In genomic region chr1:164704397-164705091, GRCm38 (mm10) we compare ENCODE assay signal across 9 mouse cellular contexts.
A peak's percentile ranks its signal among the peaks of the same experiment; 100 is the strongest.
DNase-seq lines count a peak whose midpoint lies in the region; ATAC-seq lines count a peak whose summit lies in the region.
"Had no signal": no experiment of that assay in that cellular context is flagged by ENCODE, and none has a peak within 500 bp of the region (broad histone marks: within the 10 kb centered on the region; RNA-seq: fewer than 3 reads in every experiment).

No protein-coding gene starts in this region.

- H3K9me3 ChIP-seq in hindbrain, embryonic 12.5 days (replicated peaks) = no peaks in the 10 kb centered on the region
- 0 out of 2 replicates have a peak, but pooled peaks cover 2% of the 10 kb centered on the region for H3K9me3 ChIP-seq in lung, embryonic 16.5 days (ENCODE audit: control insufficient read depth, low read length)
- H3K9me3 ChIP-seq: lung, embryonic 15.5 days had no signal

- H3K27me3 ChIP-seq in hindbrain, embryonic 12.5 days = no peaks in the 10 kb centered on the region
- no peaks in the 10 kb centered on the region for H3K27me3 ChIP-seq in lung, embryonic 16.5 days (ENCODE audit: control insufficient read depth, insufficient read depth, low read depth, low read length)
- H3K27me3 ChIP-seq: lung, embryonic 15.5 days had no signal

- H3K36me3 ChIP-seq in hindbrain, embryonic 12.5 days = no peaks in the 10 kb centered on the region
- no peaks in the 10 kb centered on the region for H3K36me3 ChIP-seq in lung, embryonic 16.5 days (ENCODE audit: control insufficient read depth, insufficient read depth, low read length)
- H3K36me3 ChIP-seq: lung, embryonic 15.5 days had no signal

- no peak overlapping the region for H3K9ac ChIP-seq in hindbrain, embryonic 12.5 days
- H3K9ac ChIP-seq in lung, embryonic 16.5 days (ENCODE audit: low read length) = no peak overlapping the region
- H3K9ac ChIP-seq: lung, embryonic 15.5 days had no signal

- peak; percentile 37 for DNase-seq in kidney, adult 18-20 months
- DNase-seq in kidney, postnatal 36 days = no peak
- DNase-seq in retina, postnatal 1 day = peak; percentile 8
- no peak for DNase-seq in B cell, adult 2 months

- ATAC-seq in hindbrain, embryonic 12.5 days (ENCODE audit: low FRiP score) = peak; percentile 94
- ATAC-seq in lung, embryonic 16.5 days (ENCODE audit: low read depth) = peak; percentile 38; the same call in 1 of the 2 replicates
- no peak for ATAC-seq in erythroblast, adult 5-6 weeks (replicated peaks; ENCODE audit: low FRiP score, poor library complexity, severe bottlenecking)
- no peak for ATAC-seq in inflammation-experienced regulatory T-cells, adult 6 months

- H3K27ac ChIP-seq in hindbrain, embryonic 12.5 days = 0 out of 2 replicates have a peak overlapping the region, but pooled peaks have one; percentile 30
- no peak overlapping the region for H3K27ac ChIP-seq in lung, embryonic 16.5 days (ENCODE audit: low read length)
- H3K27ac ChIP-seq: lung, embryonic 15.5 days had no signal

- H3K4me1 ChIP-seq in hindbrain, embryonic 12.5 days = peaks cover 7% of the 10 kb centered on the region; the same call in 1 of the 2 replicates
- H3K4me1 ChIP-seq in lung, embryonic 16.5 days (replicated peaks; ENCODE audit: control insufficient read depth, insufficient read depth, low read length) = no peaks in the 10 kb centered on the region; the same call in 1 of the 2 replicates
- H3K4me1 ChIP-seq: lung, embryonic 15.5 days had no signal

- 43% methylated on average over 11 of the region's 11 CpGs for WGBS in hindbrain, embryonic 12.5 days
- WGBS in lung, embryonic 16.5 days = 55% methylated on average over 11 of the region's 11 CpGs

- H3K4me2 ChIP-seq in hindbrain, embryonic 12.5 days (replicated peaks) = peak overlapping the region; percentile 21; the same call in 1 of the 2 replicates
- no peak overlapping the region for H3K4me2 ChIP-seq in lung, embryonic 16.5 days (ENCODE audit: low read depth, low read length)
- H3K4me2 ChIP-seq: lung, embryonic 15.5 days had no signal

- H3K4me3 ChIP-seq in hindbrain, embryonic 12.5 days = no peak overlapping the region
- no peak overlapping the region for H3K4me3 ChIP-seq in lung, embryonic 16.5 days (ENCODE audit: low read length)
- H3K4me3 ChIP-seq: lung, embryonic 15.5 days had no signal

Comparison
In these comparisons a context has a peak if more than half of its experiments do, and no peak if none do; other contexts are left out.
1. DNase-seq: peak in kidney, adult 18-20 months (single experiment) and retina, postnatal 1 day (single experiment); none in kidney, postnatal 36 days (0 of 2) and B cell, adult 2 months (0 of 2).
2. ATAC-seq: peak in hindbrain, embryonic 12.5 days (single experiment) and lung, embryonic 16.5 days (single experiment); none in erythroblast, adult 5-6 weeks (single experiment) and inflammation-experienced regulatory T-cells, adult 6 months (single experiment).